Comparison of ENCODE assay signal across 14 mouse cellular contexts in genomic region chr4:31878493-31879191, GRCm38 (mm10).
A peak's percentile ranks its signal among the peaks of the same experiment; 100 is the strongest.
DNase-seq lines count a peak whose midpoint lies in the region; ATAC-seq lines count a peak whose summit lies in the region.
"Had no signal": no experiment of that assay in that cellular context is flagged by ENCODE, and none has a peak within 500 bp of the region (broad histone marks: within the 10 kb centered on the region; RNA-seq: fewer than 3 reads in every experiment).

No protein-coding gene starts in this region.

- H3K4me2 ChIP-seq in hindbrain, embryonic 11.5 days (replicated peaks; ENCODE audit: low read depth, low read length) = no peak overlapping the region
- H3K4me2 ChIP-seq in midbrain, embryonic 14.5 days (ENCODE audit: low read length) = no peak overlapping the region
- H3K4me2 ChIP-seq: embryonic facial prominence, embryonic 15.5 days; liver, embryonic 12.5 days had no signal

- no peak overlapping the region for H3K27ac ChIP-seq in hindbrain, embryonic 11.5 days (ENCODE audit: low read depth, low read length)
- H3K27ac ChIP-seq in midbrain, embryonic 14.5 days (replicated peaks; ENCODE audit: low read depth, low read length) = no peak overlapping the region
- H3K27ac ChIP-seq: embryonic facial prominence, embryonic 15.5 days; liver, embryonic 12.5 days had no signal

- no peaks in the 10 kb centered on the region for H3K27me3 ChIP-seq in hindbrain, embryonic 11.5 days (ENCODE audit: control insufficient read depth, insufficient read depth, low read length)
- no peaks in the 10 kb centered on the region; the same call in 1 of the 2 replicates for H3K27me3 ChIP-seq in midbrain, embryonic 14.5 days (ENCODE audit: control insufficient read depth, insufficient read depth, low read length)
- H3K27me3 ChIP-seq: embryonic facial prominence, embryonic 15.5 days; liver, embryonic 12.5 days had no signal

- peak; percentile 52 for ATAC-seq in frontal cortex, adult (ENCODE audit: low TSS enrichment)
- peak; percentile 76 for ATAC-seq in hindbrain, embryonic 11.5 days (ENCODE audit: low FRiP score)
- ATAC-seq in midbrain, embryonic 14.5 days (ENCODE audit: low FRiP score, low TSS enrichment) = peak; percentile 46
- ATAC-seq: liver, embryonic 12.5 days had no signal

- no peak overlapping the region for H3K4me3 ChIP-seq in hindbrain, embryonic 11.5 days (ENCODE audit: low read depth, low read length)
- no peak overlapping the region for H3K4me3 ChIP-seq in midbrain, embryonic 14.5 days (replicated peaks; ENCODE audit: low read depth, low read length)
- H3K4me3 ChIP-seq: embryonic facial prominence, embryonic 15.5 days; liver, embryonic 12.5 days had no signal

- 54% methylated on average over 10 of the region's 10 CpGs for WGBS in hindbrain, embryonic 11.5 days
- 33% methylated on average over 10 of the region's 10 CpGs for WGBS in midbrain, embryonic 14.5 days

- H3K4me1 ChIP-seq in hindbrain, embryonic 11.5 days (replicated peaks; ENCODE audit: control insufficient read depth, insufficient read depth, low read length) = peaks cover 3% of the 10 kb centered on the region; the same call in 1 of the 2 replicates
- H3K4me1 ChIP-seq in midbrain, embryonic 14.5 days (ENCODE audit: control insufficient read depth, insufficient read depth, low read length) = peaks cover 5% of the 10 kb centered on the region; the same call in 1 of the 2 replicates
- H3K4me1 ChIP-seq: embryonic facial prominence, embryonic 15.5 days; liver, embryonic 12.5 days had no signal

- H3K9me3 ChIP-seq in hindbrain, embryonic 11.5 days (ENCODE audit: control insufficient read depth, low read length) = no peaks in the 10 kb centered on the region
- H3K9me3 ChIP-seq in midbrain, embryonic 14.5 days (ENCODE audit: control insufficient read depth, low read length) = no peaks in the 10 kb centered on the region
- H3K9me3 ChIP-seq: embryonic facial prominence, embryonic 15.5 days; liver, embryonic 12.5 days had no signal

- no peak overlapping the region for H3K9ac ChIP-seq in hindbrain, embryonic 11.5 days (ENCODE audit: low read depth, low read length)
- H3K9ac ChIP-seq in midbrain, embryonic 14.5 days (replicated peaks; ENCODE audit: low read length) = no peak overlapping the region
- H3K9ac ChIP-seq: embryonic facial prominence, embryonic 15.5 days; liver, embryonic 12.5 days had no signal

- H3K36me3 ChIP-seq in hindbrain, embryonic 11.5 days (ENCODE audit: control insufficient read depth, insufficient read depth, low read length) = no peaks in the 10 kb centered on the region
- no peaks in the 10 kb centered on the region for H3K36me3 ChIP-seq in midbrain, embryonic 14.5 days (ENCODE audit: control insufficient read depth, insufficient read depth, low read length)
- H3K36me3 ChIP-seq: embryonic facial prominence, embryonic 15.5 days; liver, embryonic 12.5 days had no signal

- DNase-seq in frontal cortex, postnatal 25 days (ENCODE audit: low spot score in 2 of 2) = no peak
- DNase-seq in MN1 (ENCODE audit: low spot score) = peak; percentile 6
- DNase-seq in hindbrain, embryonic 11.5 days (ENCODE audit: low spot score) = peak; percentile 34
- DNase-seq in midbrain, embryonic 14.5 days = peak; percentile 61
- DNase-seq in ovary, postnatal 10 days (ENCODE audit: low spot score) = no peak
- DNase-seq in frontal cortex, postnatal 10 days (ENCODE audit: low spot score in 2 of 2) = no peak
- DNase-seq in frontal cortex, postnatal 36 days (ENCODE audit: low spot score in 2 of 2) = no peak
- DNase-seq: adrenal gland, postnatal 14 days; kidney, adult 11 months; right cerebral cortex, postnatal 14 days; thymus, adult 18-20 months had no signal

Comparison
In these comparisons a context has a peak if more than half of its experiments do, and no peak if none do; other contexts are left out.
1. DNase-seq: peak in MN1 (single experiment), hindbrain, embryonic 11.5 days (single experiment) and midbrain, embryonic 14.5 days (single experiment); none in frontal cortex, postnatal 25 days (0 of 2), ovary, postnatal 10 days (single experiment), frontal cortex, postnatal 10 days (0 of 2) and frontal cortex, postnatal 36 days (0 of 2).
2. Peak in every context shown above with its lines, with median percentiles within 50 percentile points of each other: ATAC-seq.